Mouse (Mus musculus) ovary, postnatal 14 days (tissue): ENCODE measurements around the gene Gpatch3.

Experiments
- DNase-seq: peaks from one replicate; pipeline ENCODE4 v3.0.0; 2022; ENCODE audit warnings: low spot score

Gpatch3 gene

GRCm38 (mm10) chr4:133584059-133584951 is 9.8 kb downstream of the Gpatch3 start, which contains the start of gene Gpn2:
Gene Gpn2, plus strand, starts transcription at chr4:133584362.
- peak; percentile 52 for DNase-seq

GRCm38 (mm10) chr4:133592570-133592969 is 18.0 kb downstream of the Gpatch3 start:
- DNase-seq, result peak; percentile 56

- DNase-seq, result no peak
Observed at GRCm38 (mm10) chr4:133595538-133595937, 21.0 kb downstream of the Gpatch3 start.

- DNase-seq, result no peak
Observed at GRCm38 (mm10) chr4:133596084-133596483, 21.5 kb downstream of the Gpatch3 start.

DNA sequence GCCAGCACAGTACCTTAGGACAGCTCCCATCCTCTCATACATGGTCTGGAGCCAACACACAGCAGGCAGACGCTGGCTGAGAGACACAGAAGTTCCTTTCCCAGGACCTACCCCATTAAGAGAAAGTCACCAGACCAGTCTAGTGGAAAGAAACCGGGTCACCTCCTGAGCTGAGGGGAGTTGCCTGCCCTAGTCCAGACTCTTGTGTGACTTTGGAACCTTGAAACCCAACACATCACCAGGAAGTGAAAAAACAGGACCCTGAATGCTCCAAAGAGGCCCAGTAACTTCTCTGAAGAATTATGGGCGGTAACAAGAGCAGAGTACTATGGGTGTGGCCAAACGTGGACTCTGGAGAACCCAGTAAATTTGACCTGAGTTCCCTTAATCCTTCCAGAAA is 24.1 kb downstream of the Gpatch3 start:
- DNase-seq, result no peak

DNA sequence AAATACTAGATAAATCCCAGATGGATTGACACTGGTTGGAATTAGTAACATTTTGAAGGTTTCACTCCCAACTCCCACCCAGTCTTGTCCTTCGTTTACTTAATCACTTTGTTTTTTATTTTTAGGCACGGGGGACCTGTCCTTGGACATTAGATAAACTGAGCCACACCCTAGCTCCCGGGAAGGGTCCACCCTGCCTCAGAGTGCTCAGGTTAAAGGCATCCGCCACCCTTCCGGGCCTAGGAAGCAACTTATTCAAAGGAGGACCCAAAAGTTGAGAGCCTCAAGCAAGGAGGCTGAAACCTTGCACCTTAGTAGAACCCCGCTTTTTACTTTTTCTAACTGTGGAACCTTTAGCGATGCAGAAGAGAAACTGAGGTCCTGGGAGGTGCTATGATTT is 24.6 kb downstream of the Gpatch3 start:
- no peak for DNase-seq

GRCm38 (mm10) chr4:133599571-133600073 is 25.1 kb downstream of the Gpatch3 start:
- peak; percentile 76 for DNase-seq

- DNase-seq, result no peak
Observed at GRCm38 (mm10) chr4:133600306-133600705, 25.8 kb downstream of the Gpatch3 start.

GRCm38 (mm10) chr4:133601721-133602218 is 27.2 kb downstream of the Gpatch3 start, which contains the start of gene Sfn:
Gene Sfn, minus strand, starts transcription at chr4:133602168.
- DNase-seq, result peak; percentile 57

GRCm38 (mm10) chr4:133603056-133603455 is 28.5 kb downstream of the Gpatch3 start:
- no peak for DNase-seq

DNA sequence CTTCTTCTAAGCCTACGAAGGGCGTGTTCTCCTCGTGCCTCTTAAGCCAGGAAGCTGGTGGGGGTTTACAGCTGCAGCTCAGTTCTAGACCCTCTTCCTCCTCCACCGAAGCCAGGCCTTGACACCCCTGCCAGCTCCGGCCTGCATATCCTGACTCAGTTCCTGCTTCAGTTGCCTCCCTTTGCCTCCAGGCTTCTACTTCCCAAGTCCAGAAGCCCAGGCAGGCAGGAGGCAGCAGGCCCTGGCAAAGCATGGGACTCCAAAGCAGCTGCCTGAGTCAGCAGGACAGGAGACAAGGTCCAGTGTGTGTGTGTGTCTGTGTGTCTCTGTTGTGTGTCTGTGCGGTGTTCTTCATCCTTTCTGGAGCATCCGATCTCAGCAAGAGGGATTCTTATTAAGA is 29.6 kb downstream of the Gpatch3 start:
- no peak for DNase-seq

DNA sequence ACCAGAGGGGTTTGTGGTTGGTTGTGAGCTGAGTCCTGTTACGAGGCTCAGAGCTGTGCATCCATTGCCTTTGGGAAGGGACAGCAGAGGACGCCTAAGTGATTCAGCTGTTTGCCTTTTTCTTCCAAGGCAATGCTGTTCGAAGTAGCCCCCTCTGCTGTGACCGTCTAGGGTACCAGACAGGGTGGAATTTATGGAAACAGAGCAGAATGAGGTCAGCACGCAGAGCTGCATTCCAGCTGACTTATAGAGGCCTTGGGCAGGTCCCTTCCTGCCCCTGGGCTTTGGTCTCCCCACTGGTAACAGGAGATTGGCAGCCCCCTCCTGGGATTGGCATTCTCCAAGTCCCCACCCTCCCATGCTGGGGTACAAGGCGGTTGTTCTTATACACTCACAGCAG is 30.3 kb downstream of the Gpatch3 start:
- DNase-seq, result no peak

DNA sequence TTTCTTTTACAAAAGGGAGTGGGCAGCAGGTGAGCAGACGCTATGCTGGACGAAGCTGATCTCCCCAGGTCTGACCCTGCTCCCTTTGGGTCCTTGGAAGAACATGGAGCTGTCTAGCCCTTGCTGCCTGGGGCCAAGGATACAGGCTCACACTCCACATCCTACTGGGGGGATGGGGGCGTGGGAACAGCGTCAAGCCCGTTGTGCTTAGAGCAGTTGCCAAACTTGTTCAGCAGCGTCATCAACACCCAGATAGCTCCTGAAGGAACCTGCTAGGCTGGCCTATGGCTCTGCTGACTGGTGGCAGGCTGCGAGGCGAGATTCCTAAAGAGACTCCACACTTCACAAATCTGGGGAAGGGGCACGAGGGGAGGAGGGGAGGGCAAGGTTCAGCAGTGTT is 30.8 kb downstream of the Gpatch3 start:
- no peak for DNase-seq

DNA sequence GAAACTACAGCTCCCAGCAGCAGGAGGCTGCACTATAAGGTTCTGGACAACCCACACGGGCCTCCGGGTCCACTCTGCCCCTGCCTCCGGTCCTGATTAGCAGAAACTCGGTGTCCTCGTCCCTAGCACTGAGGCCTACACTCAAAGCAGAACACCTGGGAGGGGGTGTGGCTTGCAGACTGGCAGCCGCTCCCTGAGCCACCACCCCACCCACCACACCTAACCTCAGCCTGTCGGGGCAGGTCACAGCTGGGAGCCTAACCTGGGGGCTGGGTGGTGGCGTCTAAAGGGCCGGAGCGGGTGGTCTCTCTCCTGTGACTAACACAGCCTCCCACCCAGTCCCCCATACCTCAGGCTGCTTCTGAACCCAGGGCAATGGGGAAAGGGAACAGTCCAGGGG is 32.7 kb downstream of the Gpatch3 start:
- DNase-seq, result no peak

- peak; percentile 77 for DNase-seq
Observed at GRCm38 (mm10) chr4:133609719-133610118, 35.2 kb downstream of the Gpatch3 start.

GRCm38 (mm10) chr4:133611815-133612214 is 37.3 kb downstream of the Gpatch3 start:
- no peak for DNase-seq

DNA sequence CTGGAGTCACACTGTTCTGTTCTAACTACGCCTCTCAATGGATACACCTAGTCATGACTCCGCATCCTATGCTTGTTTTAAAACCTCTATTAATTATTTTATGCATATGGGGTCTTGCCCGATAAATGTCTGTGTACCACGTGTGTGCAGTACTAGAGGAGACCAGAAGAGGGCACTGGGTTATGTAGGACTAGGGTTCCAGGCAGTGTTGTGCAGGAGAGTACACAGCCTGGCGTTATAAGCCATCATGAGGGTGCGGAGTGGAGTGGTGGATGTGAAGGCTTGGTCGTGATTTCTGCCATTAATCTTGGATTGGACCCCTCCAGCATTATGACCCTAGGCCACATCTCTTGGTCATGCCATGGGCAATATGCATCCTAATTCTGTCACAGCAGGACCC is 37.9 kb downstream of the Gpatch3 start:
- DNase-seq, result no peak

DNA sequence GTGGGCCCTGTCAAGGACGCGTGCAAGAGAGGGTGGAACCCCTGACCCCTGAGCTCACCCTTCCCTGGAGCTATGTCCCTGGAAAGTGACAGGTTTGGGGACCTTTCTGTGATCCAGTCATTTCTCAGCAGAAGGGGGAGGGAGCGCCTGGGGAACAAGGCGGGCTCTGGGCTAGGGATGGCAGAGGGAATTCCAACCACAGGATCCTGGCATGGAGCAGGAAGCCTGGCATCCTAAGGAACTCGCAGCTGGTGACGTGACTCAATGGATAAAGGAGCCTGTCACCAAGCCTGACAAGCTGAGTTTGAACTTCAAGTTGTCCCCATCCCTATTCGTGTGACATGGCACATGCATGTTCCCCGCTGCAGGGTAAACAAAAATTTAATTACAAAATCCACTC is 38.5 kb downstream of the Gpatch3 start:
- no peak for DNase-seq

- no peak for DNase-seq
Observed at GRCm38 (mm10) chr4:133613867-133614266, 39.3 kb downstream of the Gpatch3 start.

GRCm38 (mm10) chr4:133614274-133614761 is 39.8 kb downstream of the Gpatch3 start:
- no peak for DNase-seq

DNA sequence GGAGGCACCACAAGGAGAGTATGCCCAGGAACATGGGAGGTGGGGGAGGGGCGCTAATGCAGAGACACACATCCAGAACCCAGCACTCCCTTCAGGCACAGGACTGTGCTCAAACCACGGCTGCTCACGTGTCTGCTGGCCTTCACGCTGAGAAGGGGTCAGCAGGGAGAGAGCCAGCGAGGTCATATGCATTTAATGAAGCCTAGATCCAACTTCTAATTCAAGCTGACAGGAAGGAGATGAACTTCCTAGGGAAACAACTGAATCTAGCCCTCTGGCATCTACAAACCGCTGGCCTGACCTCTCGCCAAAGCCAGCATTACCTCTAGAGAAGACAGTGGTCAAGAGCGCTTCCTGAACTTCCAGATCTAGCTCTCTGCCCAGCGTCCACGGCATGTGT is 40.9 kb downstream of the Gpatch3 start:
- no peak for DNase-seq

DNA sequence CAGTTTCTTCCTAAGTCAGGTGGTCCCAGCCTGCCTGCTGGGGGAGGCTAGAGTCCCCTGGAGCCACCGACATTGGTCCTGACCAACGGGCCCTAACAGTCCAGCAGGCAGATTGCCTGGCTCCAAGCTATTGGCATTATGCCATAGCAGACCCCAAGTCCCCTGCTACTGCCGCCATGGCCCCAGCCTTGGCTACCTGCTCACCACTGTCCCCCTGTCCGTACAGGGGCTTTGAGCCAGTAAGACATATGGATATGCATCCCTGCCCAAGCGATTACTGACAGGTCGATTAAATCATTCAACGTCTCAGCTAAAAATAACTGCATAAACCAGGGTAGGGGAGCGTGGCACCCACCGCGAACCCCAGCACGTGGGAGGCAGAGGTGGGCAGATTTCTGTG is 43.4 kb downstream of the Gpatch3 start:
- no peak for DNase-seq

- DNase-seq, result no peak
Observed at GRCm38 (mm10) chr4:133619473-133620136, 45.1 kb downstream of the Gpatch3 start.
